Mouse (Mus musculus): ENCODE results near the gene Hist1h2ac. TPM values are rescaled to one million over a fixed set of nuclear protein-coding genes. Genes with fewer than 3 reads are reported as not detected.
"Not testable (repeated sequence)": the region's sequence is repeated elsewhere in the genome, so short reads cannot be mapped to it uniquely, and the experiment has no call there.

Hist1h2ac gene
- total and polyA plus RNA-seq, 3 experiments = 0.34 to 2.5 (median 2.0) TPM

- peak; percentile 81 for DNase-seq
Measured at GRCm38 (mm10) chr13:23700786-23701520, 17.2 kb upstream of the Hist1h2ac start.

- DNase-seq = no peak
Measured at GRCm38 (mm10) chr13:23699767-23700166, 16.0 kb upstream of the Hist1h2ac start.

- DNase-seq = no peak
Measured at GRCm38 (mm10) chr13:23698996-23699395, 15.2 kb upstream of the Hist1h2ac start.

GRCm38 (mm10) chr13:23698300-23698693 is 14.5 kb upstream of the Hist1h2ac start, which contains the start of gene Hist1h4c:
Gene Hist1h4c, minus strand, starts transcription at chr13:23698454.
- peak; percentile 98 for DNase-seq

GRCm38 (mm10) chr13:23697491-23698299 is 13.9 kb upstream of the Hist1h2ac start:
- peak; percentile 46 for DNase-seq

GRCm38 (mm10) chr13:23696061-23696474 is 12.3 kb upstream of the Hist1h2ac start:
- peak; percentile 34 for DNase-seq

- no peak for DNase-seq
Measured at GRCm38 (mm10) chr13:23695514-23695913, 11.8 kb upstream of the Hist1h2ac start, which contains the start of gene Hist1h1t. Gene Hist1h1t, plus strand, starts transcription at chr13:23695814.

- DNase-seq = no peak
Measured at GRCm38 (mm10) chr13:23694956-23695355, 11.2 kb upstream of the Hist1h2ac start.

- DNase-seq = no peak
Measured at GRCm38 (mm10) chr13:23693856-23694440, 10.2 kb upstream of the Hist1h2ac start.

- DNase-seq = no peak
Measured at GRCm38 (mm10) chr13:23689459-23689858, 5.7 kb upstream of the Hist1h2ac start.

- no peak for DNase-seq
Measured at GRCm38 (mm10) chr13:23688956-23689355, 5.2 kb upstream of the Hist1h2ac start.

- peak; percentile 17 for DNase-seq
Measured at GRCm38 (mm10) chr13:23687907-23688306, 4.2 kb upstream of the Hist1h2ac start.

- DNase-seq = no peak
Measured at GRCm38 (mm10) chr13:23687181-23687580, 3.4 kb upstream of the Hist1h2ac start.

GRCm38 (mm10) chr13:23685966-23686365 is 2.2 kb upstream of the Hist1h2ac start:
- DNase-seq = no peak

GRCm38 (mm10) chr13:23685121-23685861 is 1.5 kb upstream of the Hist1h2ac start:
- DNase-seq = peak; percentile 35

GRCm38 (mm10) chr13:23684295-23684945 is 672 bp upstream of the Hist1h2ac start:
- peak; percentile 60 for DNase-seq

GRCm38 (mm10) chr13:23682947-23683754 is 597 bp downstream of the Hist1h2ac start:
- not testable (repeated sequence) for DNase-seq

GRCm38 (mm10) chr13:23682623-23682946 is 1.2 kb downstream of the Hist1h2ac start:
- DNase-seq = no peak

GRCm38 (mm10) chr13:23681990-23682582 is 1.7 kb downstream of the Hist1h2ac start:
- no peak for DNase-seq

GRCm38 (mm10) chr13:23662536-23662935 is 21.2 kb downstream of the Hist1h2ac start:
- DNase-seq = no peak
